Mouse (Mus musculus) lung, postnatal 0 days (tissue): ENCODE measurements around the gene Dlg2.

Source experiments
- CTCF ChIP-seq: IDR thresholded peaks from 2 replicates; pipeline ENCODE4 v1.5.1; 2016; ENCODE audit warnings: antibody characterized with exemption, mild to moderate bottlenecking
- EP300 ChIP-seq: IDR thresholded peaks from 2 replicates; pipeline ENCODE4 v1.6.1; 2016; ENCODE audit warnings: antibody characterized with exemption, mild to moderate bottlenecking, control low read depth

DNA sequence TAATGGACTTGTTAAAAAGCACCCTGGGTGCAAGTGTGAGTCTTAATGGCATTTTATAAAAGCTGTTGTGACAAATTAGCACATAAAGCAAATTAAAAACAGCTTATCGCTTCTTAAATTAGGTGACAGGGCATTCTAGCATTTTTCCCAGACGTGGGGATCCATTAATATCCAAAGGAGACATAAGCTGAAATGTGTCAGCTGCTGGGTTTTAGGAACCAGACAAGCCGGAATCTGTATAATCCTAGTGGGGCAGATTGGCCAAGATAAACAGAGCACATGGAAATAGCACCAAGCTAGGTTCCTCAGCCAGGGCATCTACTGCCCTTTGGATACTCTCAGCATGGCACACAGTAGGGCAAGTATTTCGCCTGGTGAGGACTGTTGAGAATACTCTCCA lies 1895.2 kb downstream of the Dlg2 start:
- TF ChIP-seq CTCF (no peak), EP300 (no peak)
